Mouse (Mus musculus): ENCODE results near the gene Arf5.

- TF ChIP-seq POLR2A (IDR thresholded peaks at IDR 0.05; ENCODE audit: borderline replicate concordance, low read depth, low read length): no peak
- TF ChIP-seq CTCF (IDR thresholded peaks at IDR 0.05; ENCODE audit: low read depth, low read length): no peak
Observed at GRCm38 (mm10) chr6:28428290-28428689, 4.9 kb downstream of the Arf5 start, which contains the start of gene Gcc1.

Measured in bone marrow macrophage, adult 2 months (primary cell).